Mouse (Mus musculus): ENCODE results near the gene Lgr6.
A peak's percentile ranks its signal among the peaks of the same experiment; 100 is the strongest.

Lgr6 gene

DNA sequence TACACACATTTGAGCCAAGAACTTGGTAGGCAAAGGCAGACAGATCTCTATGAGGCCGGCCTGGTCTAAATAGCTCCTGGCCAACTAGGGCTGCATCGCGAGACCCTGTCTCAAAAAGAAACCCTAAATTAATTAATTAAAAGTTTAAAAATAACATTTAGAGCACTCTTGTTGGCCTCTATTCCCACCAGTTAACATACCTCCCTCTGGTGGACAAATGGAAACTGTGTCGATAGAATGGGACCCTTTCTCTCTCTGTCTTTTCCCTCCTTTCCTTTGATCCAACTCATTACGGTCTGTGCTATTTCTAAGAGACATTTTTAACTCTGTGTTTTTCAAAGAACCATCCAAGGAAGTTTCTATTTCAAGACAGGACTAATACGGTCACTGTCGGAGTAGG, 144.4 kb downstream of the Lgr6 start:
- no peak for DNase-seq (ENCODE audit: low spot score in 2 of 2)

DNA sequence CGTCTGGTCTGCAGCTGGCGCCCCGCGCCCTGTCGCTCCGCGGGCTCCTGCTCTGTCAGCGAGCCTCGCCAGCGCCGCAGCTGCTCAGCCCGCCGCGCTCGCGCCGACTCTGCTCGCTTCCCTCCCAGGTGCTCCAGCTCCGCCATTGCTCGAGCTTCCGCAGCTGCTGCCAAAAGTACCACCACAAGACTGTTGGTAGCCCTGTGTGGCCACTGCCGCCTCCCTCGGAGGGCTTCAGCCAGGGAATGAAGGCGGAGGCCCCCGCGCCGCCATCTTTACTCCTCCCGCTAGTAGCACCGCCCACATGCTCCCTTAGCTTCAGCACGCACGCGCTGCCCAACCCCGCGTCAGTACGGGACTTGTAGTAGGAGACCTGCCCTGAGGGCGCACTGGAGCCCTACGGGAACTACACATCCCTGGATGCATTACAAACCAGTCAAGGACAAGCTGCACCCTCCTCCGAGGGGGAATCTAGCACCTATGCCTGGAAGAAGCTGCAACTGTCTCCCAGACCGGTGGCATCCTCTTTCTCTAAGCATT, 149.4 kb downstream of the Lgr6 start, which contains the start of gene Ppp1r12b:
Gene Ppp1r12b (minus strand): TSS at position 306 of the 540 bp plus-strand sequence.
- DNase-seq (ENCODE audit: low spot score in 2 of 2): peak; percentile 90 to 94

DNA sequence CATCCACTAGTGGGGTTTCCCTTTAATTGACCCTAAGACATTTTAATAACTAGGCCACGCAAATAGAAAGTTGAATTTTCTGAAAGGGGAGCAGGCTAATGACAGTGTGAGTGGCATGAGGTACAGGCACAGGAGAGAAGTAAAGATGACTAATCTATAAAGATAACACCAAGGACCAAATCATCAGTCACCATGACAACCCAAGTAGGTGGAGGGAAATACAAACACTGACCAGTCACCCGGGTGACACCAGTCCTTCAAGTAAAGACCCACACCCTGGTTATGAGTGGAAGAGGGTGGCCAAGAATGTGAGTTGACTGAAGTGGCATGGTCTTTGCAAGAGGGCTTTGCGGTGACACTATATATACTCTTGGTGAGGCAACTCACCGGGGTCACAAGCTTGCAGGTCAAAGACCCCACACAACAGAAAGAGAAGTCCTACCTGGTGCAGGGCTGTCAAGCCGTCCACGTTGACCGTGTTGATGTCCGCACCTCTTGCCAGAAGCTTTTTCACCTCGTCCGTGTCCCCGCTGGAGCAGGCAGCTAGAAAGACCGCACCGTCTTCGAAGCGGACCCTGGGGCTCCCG, 149.9 kb downstream of the Lgr6 start:
- no peak for DNase-seq (ENCODE audit: low spot score in 2 of 2)

DNA sequence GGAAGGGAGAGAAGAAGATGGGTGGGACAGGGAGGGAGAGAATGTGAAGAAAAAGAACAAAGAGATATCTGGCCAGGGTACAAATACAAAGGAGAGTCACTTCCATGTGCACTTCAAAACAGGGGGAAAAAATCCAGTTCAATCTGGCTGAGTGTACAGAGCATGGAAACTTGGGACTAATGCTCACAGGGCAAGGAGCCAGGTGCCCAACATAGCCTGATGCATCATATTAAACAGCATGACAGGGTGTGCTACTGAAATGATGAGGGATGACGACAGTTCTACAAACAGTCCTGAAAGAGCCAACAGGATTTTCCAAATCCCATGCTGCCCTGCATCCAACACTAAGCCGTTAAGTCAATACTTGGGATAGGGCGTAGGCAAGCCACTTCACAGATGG, 155.1 kb downstream of the Lgr6 start:
- DNase-seq (ENCODE audit: low spot score in 2 of 2): no peak

DNA sequence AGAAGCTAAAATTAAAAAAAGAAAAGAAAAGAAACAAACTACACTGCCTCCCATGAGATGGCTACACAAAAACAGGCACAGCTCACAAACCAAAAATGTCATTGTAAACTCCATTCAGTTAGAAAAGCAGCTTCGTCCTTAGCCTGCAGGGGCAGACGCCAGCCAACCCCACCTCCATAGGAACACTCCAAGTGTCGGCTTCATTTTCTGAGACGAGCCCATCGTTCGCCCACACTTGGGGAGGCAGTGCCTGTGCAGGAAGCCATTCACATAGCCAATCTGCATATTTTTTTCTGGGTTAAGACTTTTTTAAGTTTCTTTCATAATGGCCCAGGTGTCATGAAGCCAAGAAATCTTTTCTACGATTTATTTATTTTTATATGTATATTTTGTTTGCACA, 157.5 kb downstream of the Lgr6 start:
- DNase-seq (ENCODE audit: low spot score in 2 of 2): no peak

DNA sequence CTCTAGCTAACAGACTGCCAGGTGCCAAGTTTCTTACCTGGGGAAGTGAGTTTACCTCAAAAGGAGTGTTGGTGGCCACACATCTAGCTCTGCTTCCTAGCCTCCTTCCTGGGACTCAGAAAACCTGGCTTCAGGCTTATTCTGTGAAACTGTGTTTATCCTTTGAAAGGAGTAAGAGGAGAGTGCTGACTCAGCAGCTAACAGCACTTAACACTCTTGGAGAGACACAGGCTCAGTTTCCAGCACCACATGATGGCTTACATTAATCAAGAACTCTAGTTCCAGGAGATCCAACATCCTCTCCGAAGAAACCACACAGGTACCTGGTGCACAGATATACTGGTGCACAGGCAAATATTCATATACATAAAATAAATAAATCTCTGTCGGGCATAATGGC, 162.2 kb downstream of the Lgr6 start:
- DNase-seq (ENCODE audit: low spot score in 2 of 2): no peak

DNA sequence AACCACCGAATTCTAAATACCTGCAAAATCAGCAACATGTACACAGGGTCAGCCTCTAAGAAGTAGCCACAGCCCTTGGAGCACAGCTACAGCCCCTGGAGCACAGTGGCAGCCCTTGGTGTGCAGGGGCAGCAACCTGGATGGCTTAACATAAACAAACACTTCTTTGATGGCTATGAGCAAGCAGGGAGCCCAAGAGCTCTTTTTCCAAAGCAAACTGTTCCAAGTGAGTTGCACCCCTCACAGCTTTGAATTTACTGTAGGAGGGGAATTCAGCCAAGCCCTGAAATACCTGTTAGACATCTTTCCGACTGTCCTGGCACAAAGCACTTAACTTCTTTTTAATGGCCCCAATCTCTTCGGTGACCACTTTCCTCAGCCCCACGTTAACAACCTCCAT, 164.2 kb downstream of the Lgr6 start:
- no peak for DNase-seq (ENCODE audit: low spot score in 2 of 2)

DNA sequence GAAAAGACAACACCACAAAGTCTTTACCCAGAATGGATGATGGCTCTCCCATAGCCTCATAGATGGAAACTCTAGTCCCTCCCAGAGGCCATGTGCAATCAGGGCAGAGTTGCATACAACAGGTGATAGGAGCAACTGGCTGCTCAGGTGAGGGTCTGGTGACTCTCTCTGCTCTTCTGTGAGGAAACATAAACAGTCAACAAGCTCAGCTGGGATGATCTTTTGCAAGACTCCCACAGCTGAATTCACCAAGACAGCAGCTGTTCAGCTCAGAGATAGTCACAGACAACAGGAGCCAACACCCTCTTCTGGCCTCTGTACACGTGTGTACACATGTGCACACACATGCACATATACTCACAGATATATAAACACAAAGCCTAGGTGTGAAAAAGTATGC, 166.8 kb downstream of the Lgr6 start:
- no peak for DNase-seq (ENCODE audit: low spot score in 2 of 2)

DNA sequence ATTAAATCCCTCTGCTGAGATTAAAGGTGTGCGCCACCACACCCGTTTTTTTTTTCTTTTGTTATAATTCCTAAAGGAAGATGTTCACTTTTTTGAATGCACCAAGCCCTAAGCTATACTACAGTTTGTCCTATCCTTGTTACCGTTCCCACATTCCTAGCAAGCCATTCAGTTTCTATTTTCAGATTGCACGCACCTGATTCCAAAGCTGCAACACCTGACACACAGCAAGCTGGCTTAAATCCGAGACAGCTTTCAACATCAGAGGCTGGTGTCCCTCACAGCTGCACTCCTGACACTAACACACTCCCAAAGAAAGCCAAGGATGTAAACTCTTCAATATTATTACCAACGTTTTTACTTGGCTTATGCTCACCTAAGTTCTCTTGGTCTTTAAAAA, 168.7 kb downstream of the Lgr6 start:
- DNase-seq (ENCODE audit: low spot score in 2 of 2): no peak
